Mouse (Mus musculus): Measurements from ENCODE around the gene Foxc2.

Gene Foxc2

DNA sequence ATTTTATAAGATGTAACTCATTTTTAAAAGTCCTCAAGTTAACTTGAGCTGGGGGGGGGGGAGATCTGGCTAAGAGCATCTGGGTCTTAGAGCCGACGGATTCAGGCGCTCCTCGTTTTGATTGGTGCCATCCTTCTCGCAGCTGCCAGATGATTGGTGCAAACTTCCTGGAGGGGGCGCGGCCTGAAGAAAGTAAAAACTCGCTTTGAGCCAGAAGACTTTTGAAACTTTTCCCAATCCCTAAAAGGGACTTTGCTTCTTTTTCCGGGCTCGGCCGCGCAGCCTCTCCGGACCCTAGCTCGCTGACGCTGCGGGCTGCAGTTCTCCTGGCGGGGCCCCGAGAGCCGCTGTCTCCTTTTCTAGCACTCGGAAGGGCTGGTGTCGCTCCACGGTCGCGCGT, at the start of gene Foxc2:
TSS of gene Foxc2 (plus strand) at position 224 of the 400 bp plus-strand sequence.
- no peak for DNase-seq (ENCODE audit: low spot score)

DNA sequence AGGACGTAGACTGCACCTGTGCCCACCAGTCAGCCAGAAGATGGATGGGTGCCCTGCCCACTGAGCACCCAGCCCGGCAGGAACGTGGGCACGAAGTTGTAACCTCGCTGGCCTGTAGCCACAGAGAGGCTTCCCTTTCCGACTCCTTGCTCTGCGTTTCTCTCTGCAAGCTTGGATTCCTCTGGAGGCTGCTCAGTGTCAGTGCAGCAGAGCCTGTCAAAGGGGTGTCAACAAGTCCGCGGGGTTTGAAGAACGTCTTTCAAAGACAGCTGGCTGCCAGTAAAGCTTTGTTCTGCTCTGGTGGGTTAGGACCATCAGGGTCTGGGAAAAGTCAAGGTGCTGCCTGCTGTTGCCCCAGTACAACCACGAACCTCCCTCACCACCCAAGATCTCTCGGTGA, 44.5 kb upstream of the Foxc2 start:
- DNase-seq (ENCODE audit: low spot score), result no peak

DNA sequence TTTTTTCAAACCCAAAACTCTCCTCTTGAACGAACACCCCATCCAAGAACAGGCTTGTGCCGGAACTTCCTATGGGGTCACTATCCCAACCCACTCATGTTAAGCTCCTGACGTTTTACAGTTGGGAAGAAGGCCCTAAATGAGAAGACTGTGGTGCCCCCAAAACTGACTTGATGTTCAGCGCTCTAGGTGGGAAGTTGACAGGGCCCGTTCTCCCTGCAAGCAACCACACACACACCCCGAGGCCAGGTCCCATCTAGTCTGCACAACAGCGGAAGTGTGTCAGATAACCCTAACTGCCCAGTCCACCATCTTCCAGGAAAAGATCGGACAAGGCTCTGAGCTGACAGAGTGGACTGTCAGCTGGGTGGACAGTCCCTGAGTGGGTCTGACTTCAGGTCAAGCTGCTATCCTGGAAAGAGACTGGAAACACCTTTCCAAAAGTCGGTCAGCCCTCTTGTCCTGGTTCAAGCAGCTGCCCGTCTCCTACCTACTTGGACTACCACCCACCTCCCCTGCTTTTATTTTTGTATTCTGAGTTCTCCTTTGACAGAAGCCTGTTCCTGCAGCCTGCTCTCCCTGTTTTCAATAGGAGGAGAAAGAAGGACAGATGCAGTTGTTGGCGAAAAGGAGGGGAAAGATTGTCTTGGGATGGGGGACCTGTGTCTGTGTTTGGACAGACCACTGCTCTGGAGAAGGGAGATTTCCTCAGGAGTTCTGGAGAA, 43.4 kb upstream of the Foxc2 start:
- no peak for DNase-seq (ENCODE audit: low spot score)

DNA sequence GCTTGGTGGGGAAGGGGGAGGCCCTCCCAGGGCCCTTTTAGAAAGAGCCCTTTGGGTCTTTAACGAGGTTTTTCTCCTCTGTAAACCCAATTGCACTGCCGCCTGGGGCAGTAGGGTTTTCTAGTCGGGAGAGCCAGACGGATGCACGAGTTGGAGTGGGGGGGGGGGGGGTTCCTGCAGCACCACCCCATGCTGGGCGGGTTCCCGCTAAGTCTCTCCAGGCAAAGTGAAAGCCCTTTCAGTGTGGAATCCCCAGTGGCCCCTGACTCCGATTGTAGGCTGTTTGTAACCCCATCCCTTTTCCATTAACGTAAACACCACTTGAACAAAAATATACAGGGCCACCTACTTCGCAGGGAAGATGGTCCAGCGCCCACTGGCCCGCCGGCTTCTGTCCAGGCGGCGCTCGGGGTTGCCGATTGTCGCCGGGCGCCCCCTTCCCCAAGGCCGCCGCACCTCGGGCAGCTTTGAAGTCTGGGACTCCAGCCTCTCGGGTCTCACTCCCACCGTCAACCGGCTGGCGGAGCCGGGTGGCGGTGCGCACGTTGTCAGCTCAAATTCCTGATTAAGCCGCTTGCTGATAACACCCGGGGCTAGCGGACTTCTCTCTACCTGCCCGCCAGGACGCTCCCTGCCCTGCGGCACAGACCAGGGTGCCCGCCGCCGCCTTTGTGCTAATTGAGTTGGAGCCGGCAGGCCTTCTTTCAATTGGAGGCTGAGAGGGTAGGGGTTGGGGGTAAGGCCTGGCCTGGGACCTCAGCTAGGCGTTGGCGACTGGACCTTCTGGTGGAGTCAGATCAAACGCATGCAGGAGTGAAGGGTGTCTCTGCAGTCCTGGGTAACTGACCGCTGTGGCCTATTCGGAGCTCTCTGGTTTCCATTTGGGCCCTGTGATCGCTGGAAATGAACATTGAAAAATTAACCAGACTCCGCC, 42.5 kb upstream of the Foxc2 start:
- no peak for DNase-seq (ENCODE audit: low spot score)

DNA sequence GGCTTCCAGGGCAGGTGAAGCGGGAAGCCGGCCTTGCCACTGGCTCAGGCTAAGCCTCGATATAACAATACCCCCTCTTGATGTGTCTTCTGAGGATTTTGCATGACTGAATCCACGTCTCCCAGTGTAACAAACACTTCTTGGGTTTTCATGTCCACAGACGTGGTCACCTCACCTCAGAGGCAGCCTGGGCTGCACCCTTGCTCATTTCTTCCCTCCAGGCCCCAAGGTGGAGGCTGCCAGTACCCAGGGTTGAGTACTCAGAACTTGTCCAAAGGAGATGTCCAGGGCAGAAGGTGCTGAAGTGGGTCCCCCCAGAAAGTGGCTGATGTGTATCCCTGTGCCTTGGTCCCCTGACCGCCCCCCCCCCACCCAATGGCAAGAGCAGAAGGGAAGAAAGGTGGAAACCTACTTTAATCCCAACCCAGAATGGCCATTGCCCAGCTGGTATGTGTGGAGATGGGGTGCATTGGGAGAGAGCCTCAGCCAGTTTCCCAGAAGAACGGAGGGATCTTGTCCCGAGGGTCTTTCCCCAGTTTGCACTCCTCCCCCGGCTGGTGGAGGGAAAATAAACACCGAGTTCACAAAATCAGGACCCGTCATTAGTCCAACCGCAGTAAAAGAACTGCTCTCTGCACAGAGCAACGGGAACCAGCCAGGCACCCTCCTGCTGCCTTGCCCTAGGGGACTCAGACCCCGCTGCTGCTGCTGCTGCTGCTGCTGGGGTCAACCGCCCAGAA, 41.7 kb upstream of the Foxc2 start:
- DNase-seq (ENCODE audit: low spot score), result no peak

DNA sequence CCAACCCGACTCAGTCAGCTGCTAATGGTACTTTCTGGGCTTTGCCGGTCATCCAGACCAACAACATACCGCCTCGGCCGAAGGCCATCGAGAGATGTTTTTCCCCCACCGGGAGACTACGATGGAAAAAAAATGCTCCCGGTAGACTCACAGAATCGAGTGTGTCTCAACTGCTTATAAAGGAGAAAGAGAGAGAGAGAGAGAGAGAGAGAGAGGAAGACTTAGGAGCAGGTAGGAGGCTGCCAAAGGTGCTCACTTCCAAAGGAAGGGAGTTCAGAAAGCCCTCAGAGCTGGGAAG, 41.2 kb upstream of the Foxc2 start:
- DNase-seq (ENCODE audit: low spot score), result no peak

DNA sequence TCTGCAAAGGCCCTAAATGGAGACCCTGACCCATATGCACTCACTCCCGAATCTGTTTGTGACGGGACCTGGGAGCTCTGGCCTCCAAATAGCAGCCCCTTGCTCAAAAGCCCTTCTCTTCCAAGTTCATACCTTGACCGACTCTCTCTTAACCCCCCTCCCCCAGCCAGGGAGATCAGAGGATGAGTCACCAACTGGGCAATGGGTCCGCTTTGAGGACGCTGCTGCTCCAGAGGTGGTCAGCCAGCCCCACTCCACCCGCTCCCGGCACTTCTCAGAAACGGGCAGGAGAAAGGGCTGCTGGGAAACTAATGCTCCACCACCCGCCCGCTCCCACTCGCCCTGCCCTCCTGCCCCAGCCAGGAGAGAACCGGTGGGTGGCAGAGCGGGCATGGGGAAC, 40.0 kb upstream of the Foxc2 start:
- no peak for DNase-seq (ENCODE audit: low spot score)

DNA sequence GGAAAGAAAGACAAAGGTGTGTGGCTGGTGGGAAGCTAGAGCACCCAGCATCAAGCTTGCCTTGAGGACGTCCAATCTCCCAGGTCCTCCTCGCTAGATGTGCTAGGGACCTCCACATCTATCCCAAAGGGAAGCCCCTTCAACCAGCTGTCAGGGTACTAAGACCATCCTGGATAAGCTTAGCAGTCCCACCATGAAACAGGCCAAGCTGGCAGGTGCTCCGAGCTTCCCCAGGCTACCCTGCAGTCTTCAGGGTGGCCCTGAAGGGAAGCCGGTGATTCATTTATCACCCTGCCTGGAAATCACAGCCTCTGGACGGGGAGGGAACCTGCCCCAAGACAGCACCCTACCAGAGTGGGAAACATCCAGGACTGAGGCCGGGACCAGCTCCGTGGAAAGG, 39.4 kb upstream of the Foxc2 start:
- DNase-seq (ENCODE audit: low spot score), result no peak

DNA sequence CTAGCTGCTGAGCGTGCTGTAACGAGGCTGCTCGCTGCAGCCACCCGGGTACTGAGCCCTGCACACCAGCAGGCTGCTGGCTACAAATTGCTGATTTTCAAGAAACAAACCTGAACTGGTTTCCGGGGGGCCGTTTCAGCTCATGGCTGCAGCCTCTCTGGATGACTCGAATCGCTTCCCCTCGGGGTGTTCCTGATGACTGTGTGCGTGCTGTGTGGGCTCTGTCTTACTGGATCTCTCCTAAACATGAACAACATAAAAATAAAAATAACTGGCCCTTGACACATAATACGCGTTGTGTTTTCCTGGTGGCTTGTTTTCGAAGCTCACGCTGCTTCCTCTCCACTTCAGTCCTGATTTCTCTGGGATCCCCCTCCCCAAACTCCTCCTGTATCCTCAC, 37.2 kb upstream of the Foxc2 start:
- no peak for DNase-seq (ENCODE audit: low spot score)

DNA sequence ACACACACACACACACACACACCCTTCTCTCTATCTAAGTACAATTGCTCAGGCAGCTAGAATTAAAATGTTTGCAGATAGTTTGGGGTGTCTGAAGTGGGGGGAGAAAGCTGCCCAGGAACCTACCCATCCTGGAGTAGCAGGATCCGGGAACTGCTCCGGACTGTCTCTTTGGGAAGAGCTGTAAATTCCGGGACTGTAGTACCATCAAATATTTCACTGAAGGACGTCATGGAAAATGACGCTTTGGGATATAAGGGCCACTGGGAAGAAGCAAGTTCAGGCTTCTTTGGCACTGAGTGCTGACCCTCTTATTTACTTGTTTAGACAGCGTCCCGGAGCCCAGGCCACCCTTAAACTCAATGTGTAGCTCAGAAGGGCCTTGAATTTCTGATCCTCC, 36.8 kb upstream of the Foxc2 start:
- DNase-seq (ENCODE audit: low spot score), result no peak

DNA sequence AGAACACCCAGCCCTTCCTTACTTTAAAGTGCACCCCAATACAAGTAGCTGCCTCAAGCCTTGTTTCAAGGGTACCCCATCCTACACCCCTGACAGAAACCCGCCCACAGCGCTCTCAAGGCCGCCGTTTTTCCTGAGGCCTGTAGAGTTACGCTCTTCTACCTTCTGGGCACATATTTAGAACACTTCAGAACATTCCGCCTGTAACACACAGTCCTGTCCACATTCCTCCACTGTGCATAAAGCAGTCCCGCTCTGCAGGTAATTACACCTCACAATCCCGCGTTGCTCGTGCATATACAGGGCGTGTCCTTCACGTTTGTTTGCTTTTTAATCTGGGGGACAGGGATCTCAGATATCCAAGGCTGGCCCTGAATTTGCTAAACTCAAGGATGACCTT, 36.0 kb upstream of the Foxc2 start:
- no peak for DNase-seq (ENCODE audit: low spot score)

DNA sequence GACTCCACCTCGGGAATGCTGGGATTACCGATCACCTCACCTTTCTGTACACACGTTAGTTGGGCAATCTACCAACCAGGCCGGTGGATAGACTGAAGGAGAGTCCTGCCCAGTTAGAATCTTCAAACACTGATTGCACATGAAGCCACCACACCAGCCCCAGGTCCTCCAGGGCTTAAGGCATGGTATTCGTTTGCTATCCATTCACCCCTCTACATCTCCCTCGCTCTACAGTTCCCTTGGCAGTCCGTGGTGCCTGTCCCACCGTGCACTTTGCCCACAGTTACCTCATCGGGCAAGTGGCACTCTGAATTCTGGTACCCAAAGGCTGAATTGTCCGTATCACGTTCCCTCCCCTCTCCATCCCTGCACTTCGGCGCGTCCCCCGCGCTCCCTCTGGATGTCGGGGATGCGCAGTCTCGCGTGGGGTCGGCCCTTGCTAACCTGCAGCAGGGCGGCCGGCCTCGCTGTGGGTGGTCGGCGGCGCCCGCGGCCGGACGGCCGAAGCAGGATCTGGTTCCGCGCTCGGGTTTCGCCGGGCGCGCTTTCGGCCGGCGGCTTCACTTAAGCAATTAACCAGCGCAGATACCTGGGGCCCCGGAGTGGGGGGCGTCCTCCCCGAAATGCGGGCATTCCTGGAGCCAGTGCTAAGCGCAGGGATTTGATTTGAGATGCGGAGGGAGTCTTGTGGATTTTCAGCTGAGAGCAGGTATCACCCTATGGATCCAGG, 35.4 kb upstream of the Foxc2 start:
- no peak for DNase-seq (ENCODE audit: low spot score)

DNA sequence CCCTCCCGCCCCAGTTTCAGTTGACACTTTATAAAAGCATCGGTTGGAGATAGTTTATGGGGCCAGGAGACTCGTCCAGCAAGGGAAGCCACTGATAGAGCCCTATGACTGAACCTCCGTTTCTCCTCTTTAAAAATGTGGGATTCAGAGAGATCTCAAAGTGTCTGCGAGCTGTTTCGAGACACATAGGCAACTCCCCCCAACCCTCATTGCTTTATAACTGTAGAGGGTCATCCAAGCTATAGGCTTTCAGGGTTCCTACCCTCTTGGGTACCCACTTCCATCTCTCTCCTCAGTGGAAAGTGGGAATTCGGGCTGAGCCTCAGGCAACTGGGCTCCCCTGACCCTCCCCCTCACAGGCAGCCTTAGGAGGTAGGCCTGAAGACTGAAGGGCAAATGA, 34.6 kb upstream of the Foxc2 start:
- DNase-seq (ENCODE audit: low spot score), result no peak

DNA sequence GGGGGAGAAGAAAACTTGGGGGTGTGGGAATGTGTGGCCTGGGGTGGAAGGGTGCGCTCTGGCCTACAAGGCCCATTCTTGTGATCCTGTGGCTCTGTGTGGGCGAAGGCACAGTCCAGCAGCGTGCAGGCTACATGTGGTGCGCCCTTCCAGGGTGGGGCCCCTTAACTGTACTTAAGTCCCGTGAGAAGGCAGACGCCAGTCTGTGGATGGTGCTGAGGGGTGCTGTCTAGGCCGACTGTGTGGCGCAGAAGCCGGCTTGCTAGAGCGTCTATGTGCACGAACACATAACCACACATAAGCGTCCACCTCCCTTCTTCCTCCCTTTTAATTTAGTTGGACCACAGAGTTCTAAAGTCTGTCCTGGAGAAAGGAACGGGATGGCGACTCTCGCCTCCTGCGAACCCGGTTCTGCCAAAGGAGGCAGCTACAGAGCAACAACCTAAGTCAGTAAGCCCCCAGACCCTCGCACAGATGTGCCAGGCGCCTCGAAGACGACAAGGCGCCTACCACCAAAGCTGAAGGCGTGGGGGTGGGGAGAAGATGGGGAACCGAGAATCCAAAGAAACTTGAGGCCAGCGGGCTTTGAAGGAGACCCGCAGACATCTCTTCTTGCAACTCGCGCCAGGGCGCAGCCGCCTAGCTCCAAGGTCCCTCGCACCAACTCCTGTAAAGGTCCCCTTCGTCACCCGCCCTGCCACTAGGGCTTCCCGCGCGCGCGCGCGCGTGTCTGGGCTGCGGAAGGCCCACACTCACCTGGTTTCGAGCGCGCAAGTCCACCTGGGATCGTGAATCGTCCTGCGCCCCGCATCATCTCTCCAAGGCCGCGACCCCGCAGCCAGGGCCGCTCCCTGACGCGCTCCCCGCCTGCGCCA, 33.5 kb upstream of the Foxc2 start:
- DNase-seq (ENCODE audit: low spot score), result no peak

DNA sequence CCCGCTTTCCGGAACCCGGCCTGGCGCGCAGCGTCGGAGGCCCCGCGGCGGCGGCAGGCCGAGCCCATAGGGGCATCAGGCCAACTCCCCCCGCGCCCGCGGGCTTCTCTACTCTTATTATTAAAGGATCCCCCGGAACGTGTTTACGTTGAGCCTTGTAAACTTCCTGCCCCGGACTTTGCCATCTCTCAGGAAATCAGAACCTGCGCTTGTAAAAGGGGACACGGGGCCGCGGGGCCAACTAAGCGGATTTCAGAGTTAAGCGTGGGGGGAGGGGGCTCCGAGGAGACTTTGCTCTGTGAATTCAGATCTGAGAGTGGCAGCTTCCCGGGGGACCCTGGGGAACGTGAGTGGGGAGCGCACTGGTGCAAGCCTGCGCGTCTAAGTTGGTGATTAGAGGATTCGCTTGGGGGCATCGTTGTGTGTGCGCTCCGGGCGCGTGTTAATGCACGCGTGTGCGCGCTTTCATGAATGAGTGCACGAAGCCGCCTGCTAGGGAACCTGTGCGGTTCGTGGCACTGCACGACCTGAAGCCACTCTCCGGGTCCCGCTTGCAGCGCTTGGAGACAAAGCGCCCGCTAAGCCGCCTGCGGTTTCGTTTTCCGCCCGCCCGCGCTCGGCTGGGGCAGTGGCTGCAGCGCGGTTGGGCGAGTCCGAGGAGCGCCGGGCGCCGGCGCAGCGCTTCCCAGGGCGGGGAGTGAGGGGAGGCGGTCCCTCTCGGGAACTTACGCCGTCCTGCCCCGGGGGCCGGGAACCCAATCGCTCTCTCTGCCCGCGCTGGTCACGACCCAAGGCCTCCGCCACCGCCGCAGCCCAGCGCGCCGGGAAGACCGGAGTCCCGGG, 32.7 kb upstream of the Foxc2 start:
- DNase-seq (ENCODE audit: low spot score), result no peak

DNA sequence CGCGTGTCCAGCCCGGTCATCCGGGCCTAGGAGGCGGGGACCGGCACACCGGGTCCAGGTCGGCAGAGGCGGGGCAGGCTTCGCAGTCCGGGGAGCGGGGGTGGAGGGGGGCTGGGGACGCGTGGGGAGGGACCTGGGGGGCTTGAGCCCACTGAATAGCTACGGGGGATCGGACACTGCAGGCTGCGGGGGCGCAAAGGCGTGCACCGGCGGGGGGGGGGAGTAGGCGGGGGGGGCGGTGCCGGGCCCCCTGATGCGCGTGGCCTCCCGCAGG, 32.1 kb upstream of the Foxc2 start:
- DNase-seq (ENCODE audit: low spot score), result no peak

DNA sequence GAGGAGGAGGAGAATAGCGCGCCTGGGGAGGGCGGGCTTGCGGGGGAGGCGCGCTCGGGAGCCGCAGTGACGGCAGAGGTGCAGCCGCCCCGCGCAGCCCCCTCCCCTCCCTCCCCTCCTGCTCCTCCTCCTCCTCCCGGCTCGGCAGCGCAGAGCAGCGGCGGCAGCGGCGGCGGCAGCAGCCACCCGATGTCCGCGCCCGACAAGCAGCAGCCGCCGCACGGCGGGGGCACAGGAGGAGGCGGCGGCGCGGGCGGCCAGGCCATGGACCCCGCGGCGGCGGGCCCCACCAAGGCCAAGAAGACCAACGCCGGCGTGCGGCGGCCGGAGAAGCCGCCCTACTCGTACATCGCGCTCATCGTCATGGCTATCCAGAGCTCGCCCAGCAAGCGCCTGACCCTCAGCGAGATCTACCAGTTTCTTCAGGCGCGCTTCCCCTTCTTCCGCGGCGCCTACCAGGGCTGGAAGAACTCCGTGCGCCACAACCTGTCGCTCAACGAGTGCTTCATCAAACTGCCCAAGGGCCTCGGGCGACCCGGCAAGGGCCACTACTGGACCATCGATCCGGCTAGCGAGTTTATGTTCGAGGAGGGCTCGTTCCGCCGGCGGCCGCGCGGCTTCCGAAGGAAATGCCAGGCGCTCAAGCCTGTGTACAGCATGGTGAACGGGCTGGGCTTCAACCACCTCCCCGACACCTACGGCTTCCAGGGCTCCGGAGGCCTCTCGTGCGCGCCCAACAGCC, 31.6 kb upstream of the Foxc2 start, which contains the start of gene Foxf1:
TSS of gene Foxf1 (plus strand) at position 177 of the 742 bp plus-strand sequence.
- no peak for DNase-seq (ENCODE audit: low spot score)

DNA sequence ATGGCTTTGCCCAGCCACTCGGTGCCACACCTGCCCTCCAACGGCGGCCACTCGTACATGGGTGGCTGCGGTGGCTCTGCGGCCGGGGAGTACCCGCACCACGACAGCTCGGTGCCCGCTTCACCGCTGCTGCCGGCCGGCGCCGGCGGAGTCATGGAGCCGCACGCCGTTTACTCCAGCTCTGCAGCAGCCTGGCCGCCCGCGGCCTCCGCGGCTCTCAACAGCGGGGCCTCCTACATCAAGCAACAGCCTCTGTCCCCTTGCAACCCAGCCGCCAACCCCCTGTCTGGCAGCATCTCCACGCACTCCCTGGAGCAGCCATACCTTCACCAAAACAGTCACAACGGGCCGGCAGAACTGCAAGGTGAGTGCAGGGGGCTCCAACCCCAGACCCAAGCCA, 31.0 kb upstream of the Foxc2 start:
- DNase-seq (ENCODE audit: low spot score), result no peak

DNA sequence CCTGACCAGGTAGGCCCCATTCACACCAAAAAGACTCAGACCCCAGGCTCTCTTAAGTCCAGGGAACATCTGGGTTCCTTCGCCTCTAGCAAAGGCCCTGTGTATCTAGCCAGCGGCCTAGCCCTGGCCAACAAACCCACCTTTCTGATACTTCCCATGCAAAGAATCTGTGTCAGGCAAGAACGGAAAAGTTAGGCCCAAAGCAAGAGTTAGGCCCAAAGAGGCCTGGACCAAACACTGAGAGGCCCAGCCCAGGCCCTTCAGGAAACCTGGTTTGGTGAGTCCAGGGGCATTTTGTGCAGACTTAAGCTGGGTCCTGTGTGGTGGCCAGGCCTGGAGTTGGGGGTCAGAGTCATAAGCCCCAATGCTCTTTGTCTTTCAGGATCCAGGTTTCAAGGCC, 30.4 kb upstream of the Foxc2 start:
- no peak for DNase-seq (ENCODE audit: low spot score)

Measured in spleen, adult 12 weeks (tissue).